Mouse (Mus musculus): ENCODE results near the gene Hist1h3a.

DNA sequence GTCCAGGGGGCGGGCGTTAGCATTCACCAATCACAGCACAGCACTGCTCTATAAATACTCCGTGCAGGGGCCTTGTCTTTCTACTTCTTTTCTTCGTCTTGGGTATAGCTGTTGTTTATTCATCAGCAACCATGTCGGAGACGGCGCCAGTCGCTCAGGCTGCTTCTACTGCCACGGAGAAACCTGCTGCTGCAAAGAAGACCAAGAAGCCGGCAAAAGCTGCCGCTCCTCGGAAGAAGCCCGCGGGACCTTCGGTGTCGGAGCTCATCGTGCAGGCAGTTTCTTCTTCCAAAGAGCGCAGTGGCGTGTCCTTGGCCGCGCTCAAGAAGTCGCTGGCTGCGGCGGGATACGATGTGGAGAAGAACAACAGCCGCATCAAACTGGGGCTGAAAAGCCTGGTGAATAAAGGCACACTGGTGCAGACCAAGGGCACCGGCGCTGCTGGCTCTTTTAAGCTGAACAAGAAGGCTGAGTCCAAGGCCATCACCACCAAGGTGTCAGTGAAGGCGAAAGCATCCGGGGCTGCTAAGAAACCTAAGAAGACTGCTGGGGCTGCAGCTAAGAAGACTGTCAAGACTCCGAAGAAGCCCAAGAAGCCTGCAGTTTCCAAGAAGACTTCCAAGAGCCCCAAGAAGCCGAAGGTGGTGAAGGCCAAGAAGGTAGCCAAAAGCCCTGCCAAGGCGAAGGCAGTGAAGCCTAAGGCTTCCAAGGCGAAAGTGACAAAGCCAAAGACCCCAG is 1.6 kb upstream of the Hist1h3a start, which contains the start of gene Hist1h1a:
- TF ChIP-seq CTCF (IDR thresholded peaks at IDR 0.05; ENCODE audit: control insufficient read depth, insufficient read depth, insufficient replicate concordance, low read depth, low read length) (no peak), POLR2A (IDR thresholded peaks at IDR 0.05; ENCODE audit: control insufficient read depth, low read depth, low read length) (peak; percentile 85)
